Mouse (Mus musculus): Measurements from ENCODE around the gene Spata13.

GRCm38 (mm10) chr14:60704961-60705360, 71.2 kb downstream of the Spata13 start:
- TF ChIP-seq TAL1 (IDR thresholded peaks at IDR 0.05; ENCODE audit: low read length), result no peak
- no peak for TF ChIP-seq GATA1 (IDR thresholded peaks at IDR 0.05; ENCODE audit: low read length)

Data from erythroblast, embryonic 14.5 days (primary cell).